Mouse (Mus musculus): ENCODE results near the gene Agr2. TPM values are rescaled to one million over a fixed set of nuclear protein-coding genes. Genes with fewer than 3 reads are reported as not detected.
A peak's percentile ranks its signal among the peaks of the same experiment; 100 is the strongest.

Gene Agr2
- polyA plus RNA-seq, 1 experiment from 2014 or later = 0.32 TPM

- peak; percentile 66 for ATAC-seq (ENCODE audit: low FRiP score, low read depth)
Observed at GRCm38 (mm10) chr12:36028968-36029645, 36.4 kb downstream of the Agr2 start.

GRCm38 (mm10) chr12:36029687-36030086, 37.0 kb downstream of the Agr2 start:
- 0 out of 2 replicates have a peak, but pooled peaks cover 13% of the 10 kb centered on the region for H3K4me1 ChIP-seq
- no peak overlapping the region for H3K4me3 ChIP-seq
- H3K27ac ChIP-seq = no peak overlapping the region
- H3K4me2 ChIP-seq (replicated peaks) = no peak overlapping the region
- H3K27me3 ChIP-seq = no peaks in the 10 kb centered on the region
- 75% methylated on average over 4 of the region's 6 CpGs for WGBS
- H3K9ac ChIP-seq = no peak overlapping the region
- no peaks in the 10 kb centered on the region for H3K36me3 ChIP-seq
- H3K9me3 ChIP-seq = no peaks in the 10 kb centered on the region
- ATAC-seq (ENCODE audit: low FRiP score, low read depth) = no peak

More at GRCm38 (mm10) chr12:36028968-36029645, 36.4 kb downstream of the Agr2 start:
- 0 out of 2 replicates have a peak, but pooled peaks cover 13% of the 10 kb centered on the region for H3K4me1 ChIP-seq
- 44% methylated on average over 5 of the region's 5 CpGs for WGBS
- H3K27ac ChIP-seq = no peak overlapping the region; the same call in 1 of the 2 replicates
- no peaks in the 10 kb centered on the region for H3K36me3 ChIP-seq
- no peak overlapping the region for H3K4me3 ChIP-seq
- H3K27me3 ChIP-seq = no peaks in the 10 kb centered on the region
- H3K9me3 ChIP-seq = no peaks in the 10 kb centered on the region
- no peak overlapping the region for H3K9ac ChIP-seq
- H3K4me2 ChIP-seq (replicated peaks) = no peak overlapping the region

- H3K36me3 ChIP-seq = no peaks in the 10 kb centered on the region
- no peak overlapping the region for H3K27ac ChIP-seq
- H3K9me3 ChIP-seq = no peaks in the 10 kb centered on the region
- WGBS = 85% methylated on average over 12 of the region's 12 CpGs
- H3K4me3 ChIP-seq = no peak overlapping the region
- no peak for ATAC-seq (ENCODE audit: low FRiP score, low read depth)
- H3K4me2 ChIP-seq (replicated peaks) = no peak overlapping the region
- no peak overlapping the region for H3K9ac ChIP-seq
- no peaks in the 10 kb centered on the region for H3K27me3 ChIP-seq
- H3K4me1 ChIP-seq = 0 out of 2 replicates have a peak, but pooled peaks cover 13% of the 10 kb centered on the region
Observed at GRCm38 (mm10) chr12:36030660-36031363, 38.1 kb downstream of the Agr2 start.

- H3K9ac ChIP-seq = no peak overlapping the region
- H3K9me3 ChIP-seq = no peaks in the 10 kb centered on the region
- H3K4me3 ChIP-seq = no peak overlapping the region
- 58% methylated on average over 4 of the region's 4 CpGs for WGBS
- ATAC-seq (ENCODE audit: low FRiP score, low read depth) = no peak
- no peaks in the 10 kb centered on the region for H3K27me3 ChIP-seq
- H3K36me3 ChIP-seq = no peaks in the 10 kb centered on the region
- no peak overlapping the region for H3K27ac ChIP-seq
- H3K4me2 ChIP-seq (replicated peaks) = no peak overlapping the region
- H3K4me1 ChIP-seq = 0 out of 2 replicates have a peak, but pooled peaks cover 13% of the 10 kb centered on the region
Observed at GRCm38 (mm10) chr12:36032419-36032818, 39.7 kb downstream of the Agr2 start.

- Histone ChIP-seq H3K9ac (no peak overlapping the region), H3K27me3 (no peaks in the 10 kb centered on the region), H3K4me1 (peaks cover under 1% of the 10 kb centered on the region; the same call in 1 of the 2 replicates), H3K4me2 (replicated peaks) (no peak overlapping the region), H3K27ac (no peak overlapping the region), H3K9me3 (no peaks in the 10 kb centered on the region), H3K4me3 (no peak overlapping the region), H3K36me3 (no peaks in the 10 kb centered on the region)
- no peak for ATAC-seq (ENCODE audit: low FRiP score, low read depth)
- 95% methylated on average over 6 of the region's 6 CpGs for WGBS
Observed at GRCm38 (mm10) chr12:36035501-36035900, 42.8 kb downstream of the Agr2 start.

GRCm38 (mm10) chr12:36036121-36036520, 43.4 kb downstream of the Agr2 start:
- Histone ChIP-seq H3K27ac (no peak overlapping the region), H3K4me1 (peaks cover 7% of the 10 kb centered on the region; the same call in 1 of the 2 replicates), H3K4me2 (replicated peaks) (no peak overlapping the region), H3K27me3 (no peaks in the 10 kb centered on the region), H3K4me3 (no peak overlapping the region), H3K9ac (no peak overlapping the region), H3K36me3 (no peaks in the 10 kb centered on the region), H3K9me3 (no peaks in the 10 kb centered on the region)
- 98% methylated on average over 7 of the region's 7 CpGs for WGBS
- ATAC-seq (ENCODE audit: low FRiP score, low read depth) = no peak

GRCm38 (mm10) chr12:36036776-36037175, 44.1 kb downstream of the Agr2 start:
- H3K27ac ChIP-seq = no peak overlapping the region
- no peak overlapping the region for H3K4me2 ChIP-seq (replicated peaks)
- no peaks in the 10 kb centered on the region for H3K27me3 ChIP-seq
- no peaks in the 10 kb centered on the region for H3K9me3 ChIP-seq
- no peak overlapping the region for H3K4me3 ChIP-seq
- WGBS = 80% methylated on average over 10 of the region's 10 CpGs
- no peak overlapping the region for H3K9ac ChIP-seq
- H3K36me3 ChIP-seq = no peaks in the 10 kb centered on the region
- ATAC-seq (ENCODE audit: low FRiP score, low read depth) = no peak
- peaks cover 11% of the 10 kb centered on the region; the same call in 1 of the 2 replicates for H3K4me1 ChIP-seq

GRCm38 (mm10) chr12:36039541-36040084, 46.9 kb downstream of the Agr2 start:
- no peak for ATAC-seq (ENCODE audit: low FRiP score, low read depth)
- WGBS = 77% methylated on average over 9 of the region's 9 CpGs

GRCm38 (mm10) chr12:36040571-36041280, 48.0 kb downstream of the Agr2 start:
- Histone ChIP-seq H3K9me3 (no peaks in the 10 kb centered on the region), H3K9ac (no peak overlapping the region), H3K4me1 (peaks cover 11% of the 10 kb centered on the region; the same call in 1 of the 2 replicates), H3K36me3 (no peaks in the 10 kb centered on the region), H3K4me2 (replicated peaks) (peak overlapping the region; percentile 91), H3K27ac (no peak overlapping the region), H3K4me3 (peak overlapping the region; percentile 86), H3K27me3 (no peaks in the 10 kb centered on the region)
- no peak for ATAC-seq (ENCODE audit: low FRiP score, low read depth)
- 57% methylated on average over 10 of the region's 10 CpGs for WGBS

More at GRCm38 (mm10) chr12:36039541-36040084, 46.9 kb downstream of the Agr2 start:
- Histone ChIP-seq H3K4me3 (no peak overlapping the region), H3K36me3 (no peaks in the 10 kb centered on the region), H3K4me1 (peaks cover 11% of the 10 kb centered on the region; the same call in 1 of the 2 replicates), H3K4me2 (replicated peaks) (no peak overlapping the region), H3K9me3 (no peaks in the 10 kb centered on the region), H3K27ac (no peak overlapping the region), H3K9ac (no peak overlapping the region), H3K27me3 (no peaks in the 10 kb centered on the region)

- no peak overlapping the region for H3K9ac ChIP-seq
- H3K4me1 ChIP-seq = peaks cover 14% of the 10 kb centered on the region; the same call in 1 of the 2 replicates
- H3K27me3 ChIP-seq = no peaks in the 10 kb centered on the region
Observed at GRCm38 (mm10) chr12:36041281-36041589, 48.5 kb downstream of the Agr2 start.

GRCm38 (mm10) chr12:36041703-36042347, 49.1 kb downstream of the Agr2 start:
- Histone ChIP-seq H3K27me3 (no peaks in the 10 kb centered on the region), H3K27ac (no peak overlapping the region; the same call in 1 of the 2 replicates), H3K9me3 (no peaks in the 10 kb centered on the region), H3K4me1 (peaks cover 19% of the 10 kb centered on the region; the same call in 1 of the 2 replicates), H3K9ac (peak overlapping the region; percentile 83), H3K36me3 (no peaks in the 10 kb centered on the region), H3K4me2 (replicated peaks) (peak overlapping the region; percentile 91), H3K4me3 (peak overlapping the region; percentile 86)
- peak; percentile 81 for ATAC-seq (ENCODE audit: low FRiP score, low read depth)
- 1% methylated on average over 50 of the region's 50 CpGs for WGBS

More at GRCm38 (mm10) chr12:36041281-36041589, 48.5 kb downstream of the Agr2 start:
- Histone ChIP-seq H3K27ac (no peak overlapping the region), H3K36me3 (no peaks in the 10 kb centered on the region), H3K4me3 (peak overlapping the region; percentile 86), H3K9me3 (no peaks in the 10 kb centered on the region), H3K4me2 (replicated peaks) (peak overlapping the region; percentile 91)
- no peak for ATAC-seq (ENCODE audit: low FRiP score, low read depth)
- WGBS = 50% methylated on average over 4 of the region's 4 CpGs
